Mouse (Mus musculus) embryonic facial prominence, embryonic 11.5 days (tissue): ENCODE measurements around the gene Cops7a. TPM values are rescaled to one million over a fixed set of nuclear protein-coding genes. Genes with fewer than 3 reads are reported as not detected.

ENCODE experiments used
- ATAC-seq: fragments of 200-750 bp; cut with Nextera tagmentation; replicated peaks from 2 replicates; pipeline ENCODE4 v1.8.0; 2017; ENCODE audit warnings: low read depth; ENCODE audit not compliant: insufficient number of reproducible peaks, low FRiP score, low TSS enrichment
- DNase-seq: peaks from one replicate; pipeline ENCODE4 v3.0.0-alpha.2; 2015; ENCODE audit warnings: low spot score
- H3K27ac ChIP-seq: fragments of 300-500 bp; sonication (generic); replicated peaks from 2 replicates; pipeline ENCODE4 v1.5.1; 2014; ENCODE audit warnings: mild to moderate bottlenecking, low read depth, low read length, control low read depth
- H3K27me3 ChIP-seq: fragments of 300-500 bp; sonication (generic); 2 replicates; pipeline ENCODE4 v1.6.1; 2014; ENCODE audit warnings: mild to moderate bottlenecking, low read length, moderate library complexity, mixed read lengths; ENCODE audit not compliant: control insufficient read depth, insufficient read depth
- H3K36me3 ChIP-seq: fragments of 300-500 bp; sonication (generic); replicated peaks from 2 replicates; pipeline ENCODE4 v1.6.1; 2014; ENCODE audit warnings: low read depth, mild to moderate bottlenecking, low read length, moderate library complexity, mixed read lengths; ENCODE audit not compliant: control insufficient read depth, insufficient read depth
- H3K4me1 ChIP-seq: fragments of 300-500 bp; sonication (generic); 2 replicates; pipeline ENCODE4 v1.6.1; 2014; ENCODE audit warnings: low read length, mixed read lengths; ENCODE audit not compliant: control insufficient read depth, insufficient read depth
- H3K4me2 ChIP-seq: fragments of 300-500 bp; sonication (generic); 2 replicates; pipeline ENCODE4 v1.6.1; 2014; ENCODE audit warnings: low read depth, mild to moderate bottlenecking, control low read depth, low read length, moderate library complexity
- H3K4me3 ChIP-seq: fragments of 300-500 bp; sonication (generic); 2 replicates; pipeline ENCODE4 v1.5.1; 2014; ENCODE audit warnings: low read depth, low read length, control low read depth
- H3K9ac ChIP-seq: fragments of 300-500 bp; sonication (generic); replicated peaks from 2 replicates; pipeline ENCODE4 v1.6.1; 2014; ENCODE audit warnings: mild to moderate bottlenecking, control low read depth, low read length
- H3K9me3 ChIP-seq: fragments of 300-500 bp; sonication (generic); replicated peaks from 2 replicates; pipeline ENCODE4 v1.6.1; 2016; ENCODE audit warnings: mild to moderate bottlenecking, low read length, inconsistent platforms, mixed read lengths; ENCODE audit not compliant: control insufficient read depth
- WGBS: fragments of 180-500 bp; shearing (Covaris S2); extraction: QIAGEN DNeasy Blood & Tissue Kit; methylation state at CpG from one replicate; pipeline ENCODE4 v1.1.7; 2014; 5-methylcytosine and 5-hydroxymethylcytosine counted together
- polyA plus RNA-seq: library from polyadenylated mRNA; unstranded; fragments of >200 nt; fragmentation: Nextera tagmentation; extraction: Ambion mirVana; gene quantifications from 2 replicates; pipeline ENCODE4 v1.2.1, GENCODE M21; 2014

The Cops7a gene
- polyA plus RNA-seq: 118 and 125 TPM in 2 replicates

DNA sequence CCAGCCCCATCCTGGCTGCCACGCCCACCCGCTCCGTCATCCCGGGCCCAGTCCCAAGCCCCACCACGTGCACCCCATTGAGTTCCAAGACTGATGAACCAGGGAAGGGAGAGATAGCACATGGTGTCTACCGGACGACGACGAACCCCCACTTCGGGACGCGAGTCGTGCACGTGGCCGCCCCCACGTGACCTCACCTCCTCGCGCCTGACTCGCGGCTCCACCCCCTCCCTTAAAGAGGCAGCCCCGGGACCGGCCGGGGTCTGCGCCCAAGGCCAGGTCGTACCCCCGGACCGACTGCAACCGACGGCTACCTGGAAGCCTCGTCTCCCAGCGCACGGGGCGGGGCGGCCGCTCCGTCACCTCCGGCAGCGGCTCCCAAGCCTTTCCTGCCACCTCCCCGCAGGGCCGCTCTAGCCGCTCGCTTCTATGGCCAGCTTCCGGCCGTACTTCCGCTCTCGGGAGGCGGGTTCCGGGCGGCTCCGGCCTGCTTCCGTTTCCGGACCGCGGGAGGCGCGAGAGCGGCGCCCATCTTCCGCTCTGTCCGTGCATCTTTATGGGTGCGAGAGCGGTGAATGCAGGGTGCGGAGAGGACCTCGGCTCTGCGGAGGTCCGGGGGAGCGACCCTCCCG lies at the start of gene Cops7a:
Cops7a (minus strand) TSS at position 451 of the 632 bp plus-strand sequence.
- peak within 1 kb of the TSS; percentile 82 for H3K27ac ChIP-seq
- H3K4me1 ChIP-seq: no peaks in the 10 kb centered on the region
- peak; percentile 97 for DNase-seq
- H3K4me3 ChIP-seq: peak within 1 kb of the TSS; percentile 71
- ATAC-seq: peak; percentile 93
- no peaks in the 10 kb centered on the region for H3K36me3 ChIP-seq
- H3K4me2 ChIP-seq: peak within 1 kb of the TSS; percentile 92
- H3K27me3 ChIP-seq: no peaks in the 10 kb centered on the region
- under 1% methylated on average over 65 of the region's 68 CpGs for WGBS
- H3K9me3 ChIP-seq: no peaks in the 10 kb centered on the region
- H3K9ac ChIP-seq: peak within 1 kb of the TSS; percentile 91

DNA sequence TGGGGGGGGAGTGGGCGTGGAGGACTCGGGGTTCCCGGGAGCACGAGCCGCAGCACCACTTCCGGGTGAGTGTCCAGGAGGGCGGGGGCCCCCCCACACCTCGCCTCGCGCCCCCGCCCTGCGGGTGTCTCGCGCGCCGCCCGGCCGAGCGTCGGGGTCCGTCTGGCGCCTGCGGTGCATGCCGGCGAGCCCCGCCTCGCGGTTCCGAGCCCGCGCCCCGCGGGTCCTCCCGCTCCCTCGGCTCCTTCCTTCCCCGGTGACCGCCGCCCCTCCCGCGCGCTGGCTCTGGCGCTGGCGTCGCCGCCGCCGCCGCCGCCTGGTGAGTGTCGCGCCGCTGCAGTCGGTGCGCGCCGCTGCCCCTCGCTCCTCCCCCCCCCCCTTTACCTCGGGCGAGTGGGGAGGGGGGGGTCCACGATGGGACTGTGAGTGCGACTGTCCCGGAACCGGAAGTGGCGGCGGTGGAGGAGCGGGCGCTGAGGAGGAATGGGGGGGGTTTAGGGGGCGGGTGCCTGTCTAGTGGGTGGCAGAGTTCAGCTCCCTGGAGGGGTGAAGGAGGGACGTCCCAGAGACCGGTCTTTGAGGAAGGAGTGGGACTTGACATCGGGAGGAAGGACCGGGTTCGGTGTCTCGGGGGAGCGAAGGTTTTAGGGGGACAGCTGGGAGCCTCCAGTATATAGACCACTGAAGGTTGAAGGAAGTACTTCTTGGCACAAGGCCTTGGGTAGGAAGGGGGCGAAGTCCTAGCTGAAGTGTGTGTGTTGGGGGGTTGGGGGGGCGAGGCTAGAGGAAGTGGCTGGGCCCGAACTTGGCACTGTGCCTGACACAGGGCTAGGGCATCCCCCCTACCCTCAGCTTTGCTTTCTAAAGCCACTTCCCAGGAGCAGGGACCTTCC lies 44.1 kb upstream of the Cops7a start:
- peak; percentile 83 for ATAC-seq
- Histone ChIP-seq H3K4me2 (peak overlapping the region; percentile 70), H3K36me3 (no peaks in the 10 kb centered on the region; the same call in none of the 2 replicates), H3K27me3 (no peaks in the 10 kb centered on the region), H3K4me1 (no peaks in the 10 kb centered on the region; the same call in 1 of the 2 replicates), H3K9ac (peak overlapping the region; percentile 95), H3K27ac (peak overlapping the region; percentile 97), H3K9me3 (no peaks in the 10 kb centered on the region), H3K4me3 (peak overlapping the region; percentile 76)
- DNase-seq: peak; percentile 89
- WGBS: under 1% methylated on average over 46 of the region's 78 CpGs

DNA sequence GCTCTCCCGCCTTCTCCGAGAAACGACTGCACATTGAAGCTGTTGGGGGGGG lies 43.6 kb upstream of the Cops7a start, which contains the start of gene Zfp384:
Zfp384 (plus strand) TSS at position 17 of the 52 bp plus-strand sequence.
- Histone ChIP-seq H3K27me3 (no peaks in the 10 kb centered on the region), H3K9me3 (no peaks in the 10 kb centered on the region), H3K27ac (peak within 1 kb of the TSS; percentile 97), H3K4me3 (peak within 1 kb of the TSS; percentile 76), H3K4me1 (no peaks in the 10 kb centered on the region; the same call in 1 of the 2 replicates), H3K4me2 (peak within 1 kb of the TSS; percentile 70), H3K9ac (peak within 1 kb of the TSS; percentile 95), H3K36me3 (no peaks in the 10 kb centered on the region; the same call in none of the 2 replicates)
- DNase-seq: no peak
- ATAC-seq: no peak
- 0% methylated on average over 3 of the region's 3 CpGs for WGBS

DNA sequence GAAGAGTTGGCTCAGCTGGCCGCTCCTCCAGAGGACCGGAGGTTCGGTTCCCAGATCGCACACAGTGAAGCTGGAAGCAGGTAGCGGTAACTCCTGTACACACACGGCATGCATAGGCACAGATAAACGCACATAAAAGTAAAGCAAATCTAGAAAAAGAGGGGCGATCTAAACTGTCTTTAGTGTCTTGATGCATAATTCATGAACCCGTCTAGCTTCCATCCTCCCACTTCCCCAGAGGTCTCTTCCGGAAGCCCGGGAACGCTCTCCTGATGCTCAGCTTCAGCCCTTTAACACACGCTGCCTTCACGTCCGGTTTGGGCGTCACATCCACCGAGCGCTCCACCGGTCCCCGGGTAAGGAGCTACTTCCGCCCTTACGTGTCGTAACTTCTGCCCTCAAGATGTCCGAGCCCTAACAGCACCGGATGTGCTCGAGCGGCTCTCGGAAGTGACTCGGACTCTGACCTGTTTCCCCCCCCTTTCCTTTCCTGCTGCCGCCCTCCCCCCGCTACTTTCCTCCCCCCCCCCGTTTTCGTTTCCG lies 43.3 kb upstream of the Cops7a start:
- Histone ChIP-seq H3K4me3 (peak overlapping the region; percentile 76), H3K9me3 (no peaks in the 10 kb centered on the region), H3K4me2 (peak overlapping the region; percentile 46), H3K4me1 (no peaks in the 10 kb centered on the region; the same call in 1 of the 2 replicates), H3K36me3 (no peaks in the 10 kb centered on the region; the same call in none of the 2 replicates), H3K27me3 (no peaks in the 10 kb centered on the region), H3K27ac (peak overlapping the region; percentile 97), H3K9ac (peak overlapping the region; percentile 95)
- peak; percentile 98 for ATAC-seq
- peak; percentile 99 for DNase-seq
- under 1% methylated on average over 32 of the region's 34 CpGs for WGBS

DNA sequence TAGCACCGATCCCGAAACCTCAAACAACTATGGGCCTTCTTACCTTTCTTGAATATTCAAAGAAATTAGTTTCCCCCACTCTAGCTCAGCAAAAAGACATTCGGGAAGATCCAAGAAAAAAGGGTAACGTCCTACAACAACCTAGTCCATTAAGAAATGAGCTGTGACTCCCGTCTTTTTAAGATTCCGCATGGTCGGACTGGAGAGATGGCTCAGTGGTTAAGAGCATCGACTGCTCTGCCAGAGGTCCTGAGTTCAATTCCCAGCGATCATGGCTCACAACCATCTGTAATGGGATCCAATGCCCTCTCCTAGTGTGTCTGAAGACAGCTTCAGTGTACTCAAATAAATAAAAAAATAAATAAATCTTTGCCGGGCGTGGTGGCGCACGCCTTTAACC lies 42.7 kb upstream of the Cops7a start:
- no peaks in the 10 kb centered on the region; the same call in 1 of the 2 replicates for H3K4me1 ChIP-seq
- peak overlapping the region; percentile 76 for H3K4me3 ChIP-seq
- ATAC-seq (peak; percentile 0; the same call in 1 of the 2 replicates), DNase-seq (no peak)
- 45% methylated on average over 13 of the region's 13 CpGs for WGBS
- peak overlapping the region; percentile 46 for H3K4me2 ChIP-seq
- peak overlapping the region; percentile 97; the same call in 1 of the 2 replicates for H3K27ac ChIP-seq
- no peaks in the 10 kb centered on the region; the same call in none of the 2 replicates for H3K36me3 ChIP-seq
- H3K9me3 ChIP-seq: no peaks in the 10 kb centered on the region
- H3K27me3 ChIP-seq: no peaks in the 10 kb centered on the region
- H3K9ac ChIP-seq: peak overlapping the region; percentile 46

DNA sequence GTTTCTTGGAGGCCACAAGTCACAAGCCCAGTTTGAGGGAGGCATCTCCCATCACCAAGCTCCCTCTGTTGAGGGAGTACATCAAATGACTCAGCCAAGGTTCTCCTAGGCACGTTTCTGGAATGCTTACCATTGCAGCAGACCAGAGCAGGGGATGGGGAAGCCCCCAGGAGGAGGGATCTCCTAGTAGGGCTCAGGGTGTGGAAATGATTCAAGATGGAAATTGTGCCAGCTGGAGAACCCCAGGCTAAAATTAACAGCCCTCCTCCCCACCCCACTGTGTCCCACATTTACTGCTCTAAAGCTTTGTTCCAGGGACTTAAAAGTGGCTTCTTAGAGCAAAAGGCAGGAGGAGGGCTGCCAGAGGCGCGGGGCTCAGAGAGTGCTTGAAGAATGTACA lies 39.7 kb upstream of the Cops7a start:
- H3K36me3 ChIP-seq: no peaks in the 10 kb centered on the region
- WGBS: 41% methylated on average over 3 of the region's 3 CpGs

DNA sequence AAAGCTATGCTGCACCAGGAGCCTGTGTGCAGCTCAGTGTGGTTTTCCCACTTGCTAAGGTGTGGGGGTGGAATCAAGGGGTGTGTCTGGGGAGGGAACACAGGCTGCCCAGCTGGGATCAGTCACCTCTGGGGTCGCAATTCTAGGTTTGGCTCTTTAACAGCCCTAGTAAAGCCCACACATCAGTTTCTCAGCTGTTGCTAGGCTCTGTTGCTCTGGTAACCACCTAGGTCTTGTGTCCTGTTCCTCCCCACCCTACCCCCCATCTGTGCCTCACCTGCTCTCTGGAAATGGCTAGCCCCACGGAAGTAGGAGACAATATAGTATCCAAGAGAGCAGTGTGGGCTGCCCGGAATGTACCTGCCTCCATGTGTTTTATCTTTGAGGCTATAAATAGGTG lies 38.4 kb upstream of the Cops7a start:
- H3K27ac ChIP-seq: no peak overlapping the region

More for the DNA sequence above, 39.7 kb upstream of the Cops7a start:
- Histone ChIP-seq H3K4me1 (no peaks in the 10 kb centered on the region), H3K4me2 (no peak overlapping the region), H3K27ac (no peak overlapping the region), H3K27me3 (peaks cover 3% of the 10 kb centered on the region; the same call in 1 of the 2 replicates), H3K9me3 (no peaks in the 10 kb centered on the region), H3K4me3 (no peak overlapping the region), H3K9ac (no peak overlapping the region)
- ATAC-seq (no peak), DNase-seq (no peak)

DNA sequence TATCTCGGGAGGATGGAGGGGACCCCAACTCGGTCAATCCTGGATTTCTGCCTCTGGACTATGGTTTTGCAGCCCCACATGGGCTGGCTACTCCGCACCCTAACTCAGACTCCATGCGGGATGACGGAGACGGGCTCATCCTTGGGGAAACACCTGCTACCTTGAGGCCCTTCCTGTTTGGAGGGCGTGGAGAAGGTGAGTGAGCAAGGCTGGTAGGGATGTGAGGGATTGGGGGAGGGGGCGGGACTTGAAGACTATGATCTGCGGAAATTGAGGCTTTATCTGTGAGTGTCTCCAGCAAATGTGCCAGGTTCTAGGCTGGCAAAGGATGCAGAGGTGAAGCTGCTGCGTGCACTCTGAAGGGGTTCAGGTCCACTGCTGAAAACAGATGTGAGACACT lies 34.2 kb upstream of the Cops7a start:
- Histone ChIP-seq H3K36me3 (no peaks in the 10 kb centered on the region), H3K27me3 (peaks cover 46% of the 10 kb centered on the region), H3K9ac (no peak overlapping the region), H3K27ac (no peak overlapping the region), H3K4me3 (no peak overlapping the region), H3K9me3 (no peaks in the 10 kb centered on the region), H3K4me2 (no peak overlapping the region), H3K4me1 (peaks cover 9% of the 10 kb centered on the region; the same call in 1 of the 2 replicates)
- DNase-seq (no peak), ATAC-seq (no peak)
- WGBS: 32% methylated on average over 10 of the region's 10 CpGs

More for the DNA sequence above, 38.4 kb upstream of the Cops7a start:
- Histone ChIP-seq H3K36me3 (no peaks in the 10 kb centered on the region), H3K4me3 (no peak overlapping the region), H3K4me1 (no peaks in the 10 kb centered on the region), H3K27me3 (peaks cover 14% of the 10 kb centered on the region), H3K4me2 (no peak overlapping the region), H3K9ac (no peak overlapping the region), H3K9me3 (no peaks in the 10 kb centered on the region)
- 55% methylated on average over 3 of the region's 3 CpGs for WGBS
- ATAC-seq (no peak), DNase-seq (no peak)
